Mouse (Mus musculus): ENCODE data around the gene Haus3.

GRCm38 (mm10) chr5:34124131-34124530 lies 45.2 kb downstream of the Haus3 start:
- TF ChIP-seq CTCF (IDR thresholded peaks at IDR 0.05; ENCODE audit: low read depth) (no peak), EP300 (IDR thresholded peaks at IDR 0.05; ENCODE audit: low read depth) (no peak)
